Mouse (Mus musculus): Measurements from ENCODE around the gene Klf16.

DNA sequence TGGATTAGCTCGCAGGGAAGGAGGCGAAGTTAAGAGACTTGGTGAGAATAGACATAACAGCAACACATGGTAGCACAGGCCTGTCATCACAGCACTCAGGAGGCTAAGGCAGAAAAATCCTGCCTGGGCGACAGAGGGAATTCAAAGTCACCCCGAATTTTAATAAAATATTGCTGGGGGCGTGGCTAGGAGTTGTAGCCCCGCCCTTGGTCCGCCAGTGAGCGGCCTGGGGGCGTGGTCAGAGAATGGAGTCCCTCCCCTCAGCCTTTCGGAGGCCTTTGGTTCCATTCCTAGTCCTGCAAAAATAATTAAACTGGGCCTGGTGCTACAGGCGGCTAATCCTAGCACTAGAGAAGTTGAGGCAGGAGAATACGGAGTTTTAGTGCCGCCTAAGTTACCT, 41.4 kb downstream of the Klf16 start:
- TF ChIP-seq TCF3 (IDR thresholded peaks at IDR 0.05; ENCODE audit: insufficient read length, low read depth) (no peak), CEBPB (IDR thresholded peaks at IDR 0.05; ENCODE audit: insufficient read depth, poor library complexity, severe bottlenecking) (no peak), POLR2A (IDR thresholded peaks at IDR 0.05; ENCODE audit: insufficient read length, low read depth) (no peak), POLR2AphosphoS2 (IDR thresholded peaks at IDR 0.05; ENCODE audit: insufficient read length, low read depth) (no peak), USF1 (IDR thresholded peaks at IDR 0.05; ENCODE audit: low read depth) (no peak), SRF (IDR thresholded peaks at IDR 0.05; ENCODE audit: control insufficient read depth, insufficient read length, low read depth) (no peak), MYOG (IDR thresholded peaks at IDR 0.05; ENCODE audit: control insufficient read depth in 1 of 3, insufficient read depth in 1 of 3, insufficient read length in 2 of 3, low read depth in 2 of 3) (no peak)

Data from myocyte (in vitro differentiated cells).